Mouse (Mus musculus): ENCODE data around the gene Pcolce. TPM values are rescaled to one million over a fixed set of nuclear protein-coding genes. Genes with fewer than 3 reads are reported as not detected.

Gene Pcolce
- total RNA-seq, 2 experiments from 2014 or later = not detected

Other genes starting within 250 kb of the Pcolce start
- 0.10 and 0.47 TPM in 2 replicates for gene Zan, start 136.7 kb downstream of the Pcolce start, total RNA-seq (2015)
- gene Zan, start 136.7 kb downstream of the Pcolce start, total RNA-seq (2017) = under 0.01 and 0.14 TPM in 2 replicates
- gene Pop7, start 111.3 kb downstream of the Pcolce start, total RNA-seq (2015) = 31.9 and 35.0 TPM in 2 replicates
- 22.7 and 29.2 TPM in 2 replicates for gene Pop7, start 111.3 kb downstream of the Pcolce start, total RNA-seq (2017)
- 7.1 and 8.6 TPM in 2 replicates for gene Gigyf1, start 95.2 kb downstream of the Pcolce start, total RNA-seq (2015)
- gene Gigyf1, start 95.2 kb downstream of the Pcolce start, total RNA-seq (2017) = 4.7 and 7.2 TPM in 2 replicates
- not detected in 2 replicates for gene Epo, start 80.5 kb downstream of the Pcolce start, total RNA-seq (2015)
- gene Epo, start 80.5 kb downstream of the Pcolce start, total RNA-seq (2017) = not detected in 2 replicates
- 193 and 223 TPM in 2 replicates for gene Gnb2, start 80.3 kb downstream of the Pcolce start, total RNA-seq (2015)
- gene Gnb2, start 80.3 kb downstream of the Pcolce start, total RNA-seq (2017) = 187 and 251 TPM in 2 replicates
- not detected in 2 replicates for gene Actl6b, start 60.3 kb downstream of the Pcolce start, total RNA-seq (2015)
- gene Actl6b, start 60.3 kb downstream of the Pcolce start, total RNA-seq (2017) = not detected in 2 replicates
- 14.1 and 20.7 TPM in 2 replicates for gene Tfr2, start 43.9 kb downstream of the Pcolce start, total RNA-seq (2015)
- 13.2 and 23.4 TPM in 2 replicates for gene Tfr2, start 43.9 kb downstream of the Pcolce start, total RNA-seq (2017)
- 95.4 and 97.5 TPM in 2 replicates for gene Mospd3, start 12.7 kb downstream of the Pcolce start, total RNA-seq (2015)
- gene Mospd3, start 12.7 kb downstream of the Pcolce start, total RNA-seq (2017) = 3.6 and 5.5 TPM in 2 replicates
- gene Fbxo24, start 15.2 kb upstream of the Pcolce start, total RNA-seq (2015) = not detected in 2 replicates
- gene Fbxo24, start 15.2 kb upstream of the Pcolce start, total RNA-seq (2017) = 0.21 TPM in 1 of 2 replicates, not detected in the other
- gene Lrch4, start 15.3 kb upstream of the Pcolce start, total RNA-seq (2015) = 37.8 and 38.0 TPM in 2 replicates
- gene Lrch4, start 15.3 kb upstream of the Pcolce start, total RNA-seq (2017) = 27.3 and 29.5 TPM in 2 replicates
- 5.5 and 8.3 TPM in 2 replicates for gene Gm20605, start 15.4 kb upstream of the Pcolce start, total RNA-seq (2015)
- gene Gm20605, start 15.4 kb upstream of the Pcolce start, total RNA-seq (2017) = 4.3 and 8.0 TPM in 2 replicates
- gene Sap25, start 27.6 kb upstream of the Pcolce start, total RNA-seq (2015) = 24.9 and 29.5 TPM in 2 replicates
- gene Sap25, start 27.6 kb upstream of the Pcolce start, total RNA-seq (2017) = 14.2 and 18.0 TPM in 2 replicates
- gene Irs3, start 31.9 kb upstream of the Pcolce start, total RNA-seq (2015) = not detected in 2 replicates
- gene Irs3, start 31.9 kb upstream of the Pcolce start, total RNA-seq (2017) = not detected in 2 replicates
- 8.6 and 9.8 TPM in 2 replicates for gene Agfg2, start 70.9 kb upstream of the Pcolce start, total RNA-seq (2015)
- gene Agfg2, start 70.9 kb upstream of the Pcolce start, total RNA-seq (2017) = 10.5 and 14.2 TPM in 2 replicates
- 0.02 and 0.05 TPM in 2 replicates for gene Nyap1, start 127.8 kb upstream of the Pcolce start, total RNA-seq (2015)
- gene Nyap1, start 127.8 kb upstream of the Pcolce start, total RNA-seq (2017) = 0.07 and 0.17 TPM in 2 replicates
- gene Tsc22d4, start 131.9 kb upstream of the Pcolce start, total RNA-seq (2015) = 39.6 and 58.5 TPM in 2 replicates
- 92.1 and 96.5 TPM in 2 replicates for gene Tsc22d4, start 131.9 kb upstream of the Pcolce start, total RNA-seq (2017)
- gene Ppp1r35, start 165.1 kb upstream of the Pcolce start, total RNA-seq (2015) = 64.5 and 77.4 TPM in 2 replicates
- gene Ppp1r35, start 165.1 kb upstream of the Pcolce start, total RNA-seq (2017) = 38.4 and 38.6 TPM in 2 replicates
- gene Mepce, start 173.9 kb upstream of the Pcolce start, total RNA-seq (2015) = 34.6 and 37.4 TPM in 2 replicates
- 13.8 and 16.7 TPM in 2 replicates for gene Mepce, start 173.9 kb upstream of the Pcolce start, total RNA-seq (2017)
- gene Zcwpw1, start 174.0 kb upstream of the Pcolce start, total RNA-seq (2015) = 6.2 and 9.1 TPM in 2 replicates
- 10.5 and 11.8 TPM in 2 replicates for gene Zcwpw1, start 174.0 kb upstream of the Pcolce start, total RNA-seq (2017)
- gene Pilra, start 222.5 kb upstream of the Pcolce start, total RNA-seq (2015) = 6.8 and 10.5 TPM in 2 replicates
- gene Pilra, start 222.5 kb upstream of the Pcolce start, total RNA-seq (2017) = 6.7 and 6.9 TPM in 2 replicates
- gene Pilrb1, start 244.3 kb upstream of the Pcolce start, total RNA-seq (2015) = 15.7 and 16.8 TPM in 2 replicates
- 11.6 and 19.9 TPM in 2 replicates for gene Pilrb1, start 244.3 kb upstream of the Pcolce start, total RNA-seq (2017)